In the genomic region with DNA sequence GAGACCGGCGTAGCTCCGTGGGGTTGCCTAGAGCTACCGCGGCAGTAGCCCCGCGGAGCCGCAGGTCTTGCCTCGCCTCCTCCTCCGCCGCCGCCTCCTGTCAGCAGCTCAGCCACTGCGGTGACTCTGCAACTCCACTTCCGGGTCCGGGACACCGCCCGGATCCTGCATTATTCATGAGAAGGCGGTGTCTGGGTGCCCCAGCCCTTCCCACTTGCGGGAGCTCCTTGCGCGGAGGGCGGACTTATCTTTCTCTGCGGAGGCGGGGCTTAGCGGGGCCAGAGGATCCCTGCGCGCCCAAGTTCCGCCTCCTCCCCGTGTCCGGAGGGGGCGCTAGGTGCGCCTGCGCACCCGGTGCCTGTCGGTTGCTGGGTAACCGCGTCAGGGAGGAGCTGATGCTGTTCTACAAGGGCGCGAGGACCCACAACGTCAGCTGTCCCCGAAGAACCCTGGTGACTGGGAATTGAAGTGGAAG, we compare ENCODE assay signal across 8 mouse cellular contexts. TPM values are rescaled to one million over a fixed set of nuclear protein-coding genes. Genes with fewer than 3 reads are reported as not detected.
A peak's percentile ranks its signal among the peaks of the same experiment; 100 is the strongest.
DNase-seq lines count a peak whose midpoint lies in the region; ATAC-seq and TF ChIP-seq lines count a peak whose summit lies in the region.

A gene (minus strand): TSS at position 128 of the 475 bp plus-strand sequence.
A gene (plus strand): TSS at position 365 of the 475 bp plus-strand sequence.

- no peak for TF ChIP-seq CTCF in Patski (IDR thresholded peaks at IDR 0.05)

- peak within 1 kb of the TSS; percentile 93 for H3K9ac ChIP-seq in hindbrain, embryonic 13.5 days

- POLR2A ChIA-PET in Patski (lab: Charles Lee), result no interaction called here

- under 1% methylated on average over 41 of the region's 41 CpGs for WGBS in hindbrain, embryonic 13.5 days

- H3K9me3 ChIP-seq in hindbrain, embryonic 13.5 days, result no peaks in the 10 kb centered on the region

- in situ Hi-C loops in Patski (cut with MboI; ENCODE audit: low pct_unique_long_range_greater_than_20kb), result loop anchor here (5.0 kb wide), 1 partner anchor 43 kb away; no protein-coding TSS in a partner anchor

- DNase-seq in Patski (ENCODE audit: low read depth, low spot score), result peak; percentile 86
- DNase-seq in cerebellum, postnatal 14 days, result peak; percentile 98 to 99
- peak; percentile 98 to 99 for DNase-seq in frontal cortex, postnatal 14 days (ENCODE audit: low spot score in 2 of 2)
- peak; percentile 90 for DNase-seq in layer of hippocampus, postnatal 25 days (ENCODE audit: extremely low spot score in 1 of 2, low spot score in 1 of 2)
- peak; percentile 99 for DNase-seq in lung, postnatal 25 days (ENCODE audit: low spot score)
- peak; percentile 98 for DNase-seq in retina, embryonic 14.5 days (ENCODE audit: low spot score)
- DNase-seq in thymus, postnatal 4 days, result peak; percentile 98

- peaks cover 53% of the 10 kb centered on the region for H3K4me1 ChIP-seq in hindbrain, embryonic 13.5 days (replicated peaks)

- peak within 1 kb of the TSS; percentile 85 for H3K4me2 ChIP-seq in hindbrain, embryonic 13.5 days

- H3K27me3 ChIP-seq in Patski, result no peaks in the 10 kb centered on the region
- no peaks in the 10 kb centered on the region for H3K27me3 ChIP-seq in hindbrain, embryonic 13.5 days

- peak within 1 kb of the TSS; percentile 97 for H3K27ac ChIP-seq in hindbrain, embryonic 13.5 days

- CTCF ChIA-PET in Patski (lab: Charles Lee), result interaction anchor here (1.1 to 2.0 kb wide), 2 partner anchors 45 to 99 kb away, joined by 3 to 4 read pairs; no protein-coding TSS in a partner anchor

- H3K36me3 ChIP-seq in hindbrain, embryonic 13.5 days, result no peaks in the 10 kb centered on the region

- peak; percentile 95 for ATAC-seq in Patski
- ATAC-seq in hindbrain, embryonic 13.5 days (ENCODE audit: low FRiP score), result peak; percentile 98

- H3K4me3 ChIP-seq in hindbrain, embryonic 13.5 days, result peak within 1 kb of the TSS; percentile 80

RNA-seq across cellular contexts. Expression of the first gene that starts in this region (rescaled TPM):
- polyA plus RNA-seq in Patski (2021), result 19.3 TPM
- polyA plus RNA-seq in hindbrain, embryonic 13.5 days (2015; fragmentation: Nextera tagmentation; extraction: Ambion mirVana), result 16.7 and 18.1 TPM in 2 replicates
- total RNA-seq in layer of hippocampus, postnatal 25 days (2021), result 100 to 1,000 TPM; 159 to 165 TPM

RNA-seq across cellular contexts. Expression of the second gene that starts in this region (rescaled TPM):
- 0.40 TPM for polyA plus RNA-seq in Patski (2021)
- polyA plus RNA-seq in hindbrain, embryonic 13.5 days (2015; fragmentation: Nextera tagmentation; extraction: Ambion mirVana), result 3.2 and 5.0 TPM in 2 replicates
- total RNA-seq in layer of hippocampus, postnatal 25 days (2021), result 10 to 100 TPM in 1 of 2 experiments, 1 to 10 TPM in 1; 7.1 to 11.2 TPM

Comparison
In these comparisons a context has a peak if more than half of its experiments do, and no peak if none do; other contexts are left out.
1. Peak in every context shown above with its lines: DNase-seq, ATAC-seq, H3K4me3 ChIP-seq and H3K27ac ChIP-seq.